Mouse (Mus musculus) limb, embryonic 10.5 days (tissue): ENCODE data around the gene Eci2. TPM values are rescaled to one million over a fixed set of nuclear protein-coding genes. Genes with fewer than 3 reads are reported as not detected.
"Not testable (repeated sequence)": the region's sequence is repeated elsewhere in the genome, so short reads cannot be mapped to it uniquely, and the experiment has no call there.

ENCODE experiments used
- DNase-seq: peaks from one replicate; pipeline ENCODE4 v3.0.0-alpha.2; 2017; ENCODE audit warnings: low spot score
- H3K27ac ChIP-seq: fragments of 300-500 bp; sonication (generic); 2 replicates; pipeline ENCODE4 v1.5.1; 2016; ENCODE audit warnings: mild to moderate bottlenecking
- H3K27me3 ChIP-seq: fragments of 300-500 bp; sonication (generic); 2 replicates; pipeline ENCODE4 v1.6.1; 2016; ENCODE audit warnings: low read depth, mild to moderate bottlenecking; ENCODE audit not compliant: poor library complexity, severe bottlenecking
- H3K36me3 ChIP-seq: fragments of 300-500 bp; sonication (generic); 2 replicates; pipeline ENCODE4 v1.6.1; 2016; ENCODE audit warnings: mild to moderate bottlenecking, moderate library complexity
- H3K4me1 ChIP-seq: fragments of 300-500 bp; sonication (generic); 2 replicates; pipeline ENCODE4 v1.6.1; 2016
- H3K4me3 ChIP-seq: fragments of 300-500 bp; sonication (generic); 2 replicates; pipeline ENCODE4 v1.5.1; 2016; ENCODE audit warnings: mild to moderate bottlenecking, moderate library complexity
- H3K9me3 ChIP-seq: fragments of 300-500 bp; sonication (generic); replicated peaks from 2 replicates; pipeline ENCODE4 v1.6.1; 2016; ENCODE audit warnings: mild to moderate bottlenecking
- WGBS: fragments of 180-500 bp; shearing (Covaris S2); methylation state at CpG from one replicate; pipeline ENCODE4 v1.1.7; 2016; 5-methylcytosine and 5-hydroxymethylcytosine counted together
- polyA plus RNA-seq: library from polyadenylated mRNA; unstranded; fragments of >200 nt; fragmentation: Nextera tagmentation; extraction: Ambion mirVana; gene quantifications from 2 replicates; pipeline ENCODE4 v1.2.1, GENCODE M21; 2016

Gene Eci2
- polyA plus RNA-seq, 1 experiment from 2014 or later, result 115 TPM

GRCm38 (mm10) chr13:35023401-35023800 is 3.5 kb downstream of the Eci2 start:
- H3K4me1 ChIP-seq, H3K36me3 ChIP-seq, H3K27me3 ChIP-seq, H3K27ac ChIP-seq, H3K9me3 ChIP-seq, DNase-seq, H3K4me3 ChIP-seq: not testable (repeated sequence)
- WGBS, result 68% methylated on average over 1 of the region's 1 CpGs

GRCm38 (mm10) chr13:35020383-35020782 is 6.5 kb downstream of the Eci2 start:
- Histone ChIP-seq H3K36me3 (no peaks in the 10 kb centered on the region), H3K27ac (no peak overlapping the region), H3K4me3 (no peak overlapping the region), H3K4me1 (no peaks in the 10 kb centered on the region), H3K27me3 (no peaks in the 10 kb centered on the region), H3K9me3 (no peaks in the 10 kb centered on the region)
- 83% methylated on average over 3 of the region's 3 CpGs for WGBS
- DNase-seq, result no peak

GRCm38 (mm10) chr13:35018866-35019536 is 7.9 kb downstream of the Eci2 start:
- H3K27ac ChIP-seq, result no peak overlapping the region
- no peaks in the 10 kb centered on the region for H3K4me1 ChIP-seq
- WGBS, result 90% methylated on average over 7 of the region's 7 CpGs
- H3K36me3 ChIP-seq, result no peaks in the 10 kb centered on the region
- H3K9me3 ChIP-seq, result no peaks in the 10 kb centered on the region
- no peak for DNase-seq
- no peak overlapping the region for H3K4me3 ChIP-seq
- no peaks in the 10 kb centered on the region for H3K27me3 ChIP-seq

- DNase-seq, result no peak
- H3K4me3 ChIP-seq, result no peak overlapping the region
- no peaks in the 10 kb centered on the region for H3K4me1 ChIP-seq
- no peaks in the 10 kb centered on the region for H3K27me3 ChIP-seq
- no peaks in the 10 kb centered on the region for H3K36me3 ChIP-seq
- H3K27ac ChIP-seq, result no peak overlapping the region
- WGBS, result 90% methylated on average over 6 of the region's 6 CpGs
- H3K9me3 ChIP-seq, result no peaks in the 10 kb centered on the region
Measured at GRCm38 (mm10) chr13:35017392-35017791, 9.5 kb downstream of the Eci2 start.

GRCm38 (mm10) chr13:35016067-35016466 is 10.8 kb downstream of the Eci2 start:
- no peak overlapping the region for H3K27ac ChIP-seq
- no peak for DNase-seq
- no peaks in the 10 kb centered on the region for H3K27me3 ChIP-seq
- H3K36me3 ChIP-seq, result no peaks in the 10 kb centered on the region
- H3K4me3 ChIP-seq, result no peak overlapping the region
- 94% methylated on average over 1 of the region's 1 CpGs for WGBS
- H3K9me3 ChIP-seq, result no peaks in the 10 kb centered on the region
- H3K4me1 ChIP-seq, result no peaks in the 10 kb centered on the region

- H3K9me3 ChIP-seq, result no peaks in the 10 kb centered on the region
- H3K27ac ChIP-seq, result no peak overlapping the region
- no peaks in the 10 kb centered on the region for H3K36me3 ChIP-seq
- H3K27me3 ChIP-seq, result no peaks in the 10 kb centered on the region
- no peak overlapping the region for H3K4me3 ChIP-seq
- no peak for DNase-seq
- H3K4me1 ChIP-seq, result peaks cover 19% of the 10 kb centered on the region
- 87% methylated on average over 2 of the region's 2 CpGs for WGBS
Measured at GRCm38 (mm10) chr13:34995925-34996324, 31.0 kb downstream of the Eci2 start.

GRCm38 (mm10) chr13:34993983-34994811 is 32.7 kb downstream of the Eci2 start:
- Histone ChIP-seq H3K27ac (peak overlapping the region; percentile 91), H3K9me3 (no peaks in the 10 kb centered on the region), H3K4me1 (peaks cover 19% of the 10 kb centered on the region), H3K27me3 (no peaks in the 10 kb centered on the region), H3K4me3 (peak overlapping the region; percentile 70), H3K36me3 (peaks cover 11% of the 10 kb centered on the region)
- 1% methylated on average over 33 of the region's 33 CpGs for WGBS
- DNase-seq, result peak; percentile 97

GRCm38 (mm10) chr13:34993595-34993982 is 33.3 kb downstream of the Eci2 start:
- H3K4me3 ChIP-seq, result peak overlapping the region; percentile 70
- peak overlapping the region; percentile 91 for H3K27ac ChIP-seq
- 2% methylated on average over 22 of the region's 22 CpGs for WGBS
- no peak for DNase-seq
- H3K36me3 ChIP-seq, result peaks cover 17% of the 10 kb centered on the region
- H3K4me1 ChIP-seq, result peaks cover 19% of the 10 kb centered on the region
- H3K27me3 ChIP-seq, result no peaks in the 10 kb centered on the region
- no peaks in the 10 kb centered on the region for H3K9me3 ChIP-seq

- H3K4me3 ChIP-seq, result peak overlapping the region; percentile 70
- H3K9me3 ChIP-seq, result no peaks in the 10 kb centered on the region
- DNase-seq, result no peak
- no peaks in the 10 kb centered on the region for H3K27me3 ChIP-seq
- H3K4me1 ChIP-seq, result peaks cover 19% of the 10 kb centered on the region
- 86% methylated on average over 4 of the region's 4 CpGs for WGBS
- H3K36me3 ChIP-seq, result peaks cover 22% of the 10 kb centered on the region
- peak overlapping the region; percentile 91 for H3K27ac ChIP-seq
Measured at GRCm38 (mm10) chr13:34993085-34993484, 33.8 kb downstream of the Eci2 start.

- DNase-seq, result no peak
- Histone ChIP-seq H3K36me3 (peaks cover 35% of the 10 kb centered on the region), H3K9me3 (no peaks in the 10 kb centered on the region), H3K4me1 (peaks cover 19% of the 10 kb centered on the region), H3K27ac (no peak overlapping the region), H3K4me3 (no peak overlapping the region), H3K27me3 (no peaks in the 10 kb centered on the region)
- 80% methylated on average over 4 of the region's 4 CpGs for WGBS
Measured at GRCm38 (mm10) chr13:34991581-34992273, 35.2 kb downstream of the Eci2 start.

- H3K27me3 ChIP-seq, H3K4me1 ChIP-seq, H3K27ac ChIP-seq, DNase-seq, H3K4me3 ChIP-seq, H3K9me3 ChIP-seq: not testable (repeated sequence)
- WGBS, result 95% methylated on average over 1 of the region's 1 CpGs
- H3K36me3 ChIP-seq, result peaks cover 95% of the 10 kb centered on the region
Measured at GRCm38 (mm10) chr13:34983479-34983878, 43.4 kb downstream of the Eci2 start.

GRCm38 (mm10) chr13:34978635-34979034 is 48.3 kb downstream of the Eci2 start:
- not testable (repeated sequence) for H3K27ac ChIP-seq, H3K4me3 ChIP-seq, H3K4me1 ChIP-seq, DNase-seq, H3K9me3 ChIP-seq, H3K27me3 ChIP-seq
- H3K36me3 ChIP-seq, result peaks cover 70% of the 10 kb centered on the region
- WGBS, result 81% methylated on average over 5 of the region's 5 CpGs

GRCm38 (mm10) chr13:34977410-34977809 is 49.5 kb downstream of the Eci2 start:
- peaks cover 59% of the 10 kb centered on the region for H3K36me3 ChIP-seq
- no peaks in the 10 kb centered on the region for H3K4me1 ChIP-seq
- no peak overlapping the region for H3K4me3 ChIP-seq
- H3K27ac ChIP-seq, result no peak overlapping the region
- H3K27me3 ChIP-seq, result no peaks in the 10 kb centered on the region
- 94% methylated on average over 3 of the region's 3 CpGs for WGBS
- no peaks in the 10 kb centered on the region for H3K9me3 ChIP-seq
- no peak for DNase-seq
